Mouse (Mus musculus) cerebellum, adult 9-10 months (tissue): ENCODE data around the gene Tent5b.

ENCODE experiments used
- DNase-seq: peaks from one replicate; pipeline ENCODE4 v3.0.0; 2022

Tent5b gene

GRCm38 (mm10) chr4:133479458-133480184, at the start of gene Tent5b:
TSS of gene Tent5b (plus strand) at chr4:133480132.
- DNase-seq, result peak; percentile 98

GRCm38 (mm10) chr4:133431508-133431907, 48.4 kb upstream of the Tent5b start:
- DNase-seq, result no peak

GRCm38 (mm10) chr4:133432560-133433171, 47.3 kb upstream of the Tent5b start:
- DNase-seq, result peak; percentile 58

- DNase-seq, result no peak
These were observed 44.0 kb upstream of the Tent5b start for GRCm38 (mm10) chr4:133435921-133436320.

GRCm38 (mm10) chr4:133439460-133440376, 40.2 kb upstream of the Tent5b start:
- no peak for DNase-seq

- no peak for DNase-seq
These were observed 39.5 kb upstream of the Tent5b start for GRCm38 (mm10) chr4:133440377-133440795.

- no peak for DNase-seq
These were observed 37.7 kb upstream of the Tent5b start for GRCm38 (mm10) chr4:133442194-133442593.

- DNase-seq, result no peak
These were observed 36.8 kb upstream of the Tent5b start for GRCm38 (mm10) chr4:133443085-133443484.

GRCm38 (mm10) chr4:133445727-133446126, 34.2 kb upstream of the Tent5b start:
- no peak for DNase-seq

- DNase-seq, result no peak
These were observed 32.6 kb upstream of the Tent5b start for GRCm38 (mm10) chr4:133447366-133447765.

- DNase-seq, result no peak
These were observed 32.0 kb upstream of the Tent5b start for GRCm38 (mm10) chr4:133447967-133448366.

GRCm38 (mm10) chr4:133448708-133449388, 31.1 kb upstream of the Tent5b start:
- no peak for DNase-seq

GRCm38 (mm10) chr4:133449726-133450125, 30.2 kb upstream of the Tent5b start:
- DNase-seq, result peak; percentile 50

GRCm38 (mm10) chr4:133451536-133451935, 28.4 kb upstream of the Tent5b start:
- peak; percentile 82 for DNase-seq

- DNase-seq, result no peak
These were observed 27.5 kb upstream of the Tent5b start for GRCm38 (mm10) chr4:133452433-133452832.

GRCm38 (mm10) chr4:133458044-133458443, 21.9 kb upstream of the Tent5b start:
- DNase-seq, result no peak

GRCm38 (mm10) chr4:133460006-133460405, 19.9 kb upstream of the Tent5b start:
- no peak for DNase-seq

GRCm38 (mm10) chr4:133460796-133461325, 19.1 kb upstream of the Tent5b start:
- DNase-seq, result no peak

GRCm38 (mm10) chr4:133461362-133461761, 18.6 kb upstream of the Tent5b start:
- DNase-seq, result no peak

GRCm38 (mm10) chr4:133463184-133463583, 16.7 kb upstream of the Tent5b start:
- DNase-seq, result no peak

GRCm38 (mm10) chr4:133468080-133468479, 11.9 kb upstream of the Tent5b start:
- peak; percentile 78 for DNase-seq

- no peak for DNase-seq
These were observed 10.8 kb upstream of the Tent5b start for GRCm38 (mm10) chr4:133469122-133469521.
